Mouse (Mus musculus): ENCODE results near the gene Saal1.

DNA sequence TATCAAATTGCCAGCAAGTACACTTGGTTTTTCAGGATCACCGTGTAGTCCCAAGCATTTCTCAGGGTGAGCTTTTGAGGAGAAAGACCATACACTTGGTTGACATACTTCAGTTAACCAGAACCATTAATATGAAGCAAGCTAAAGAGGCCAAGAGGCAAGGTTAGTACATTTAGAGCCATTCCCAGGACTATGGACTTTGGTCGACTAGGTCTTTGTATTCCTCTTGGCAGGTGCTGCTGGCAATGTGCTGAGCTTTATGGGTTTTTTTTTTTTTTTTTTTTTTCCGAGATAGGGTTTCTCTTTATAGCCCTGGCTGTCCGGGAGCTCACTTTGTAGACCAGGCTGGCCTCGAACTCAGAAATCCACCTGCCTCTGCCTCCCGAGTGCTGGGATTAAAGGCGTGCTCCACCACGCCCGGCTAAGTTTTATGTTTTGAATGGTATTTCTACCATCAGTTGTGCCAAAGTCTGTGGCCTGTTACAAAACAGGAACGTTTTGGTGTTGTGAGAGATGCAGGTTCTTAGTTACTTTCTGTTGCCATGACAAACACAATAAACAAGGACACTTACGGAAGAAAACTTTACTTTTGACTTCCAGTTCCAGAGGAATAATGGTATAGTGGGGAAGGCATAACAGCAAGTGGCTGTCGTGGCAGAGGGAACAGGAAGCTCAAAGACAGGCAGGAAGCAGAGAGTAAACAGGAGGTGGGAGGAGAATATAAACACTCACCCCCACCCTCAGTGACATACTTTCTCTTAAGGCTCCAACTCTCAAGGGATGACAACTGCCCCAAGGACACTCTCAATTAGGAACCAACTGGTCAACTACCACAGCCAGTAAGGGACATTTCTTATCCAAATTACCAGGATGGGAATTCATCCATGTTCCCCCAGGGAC lies 28.3 kb upstream of the Saal1 start:
- TF ChIP-seq CTCF (IDR thresholded peaks at IDR 0.05 in 2 of 3, conservative IDR thresholded peaks at IDR 0.05 in 1 of 3; ENCODE audit: control insufficient read depth in 1 of 3, insufficient read depth in 1 of 3, low read depth in 2 of 3, low read length in 3 of 3, poor library complexity in 1 of 3, severe bottlenecking in 1 of 3) (no peak), MAX (IDR thresholded peaks at IDR 0.05; ENCODE audit: low read length) (no peak), EP300 (IDR thresholded peaks at IDR 0.05; ENCODE audit: low read depth in 1 of 2, low read length in 2 of 2) (no peak), USF2 (IDR thresholded peaks at IDR 0.05; ENCODE audit: borderline replicate concordance in 1 of 2, insufficient read depth in 1 of 2, low read depth in 1 of 2, low read length in 2 of 2) (no peak), CHD2 (IDR thresholded peaks at IDR 0.05; ENCODE audit: low read length) (no peak), POLR2A (IDR thresholded peaks at IDR 0.05; ENCODE audit: control insufficient read depth in 1 of 2, insufficient read depth in 1 of 2, low read depth in 1 of 2, low read length in 2 of 2, poor library complexity in 1 of 2) (no peak), SIN3A (IDR thresholded peaks at IDR 0.05; ENCODE audit: low read length) (no peak)
